Mouse (Mus musculus) heart, embryonic 10.5 days (tissue): ENCODE data around the gene Spns2. TPM values are rescaled to one million over a fixed set of nuclear protein-coding genes. Genes with fewer than 3 reads are reported as not detected.

Experiments
- DNase-seq: peaks from one replicate; pipeline ENCODE4 v3.0.0-alpha.2; 2017; ENCODE audit warnings: low spot score
- H3K27ac ChIP-seq: fragments of 300-500 bp; sonication (generic); 2 replicates; pipeline ENCODE4 v1.5.1; 2016; ENCODE audit warnings: mild to moderate bottlenecking
- H3K27me3 ChIP-seq: fragments of 300-500 bp; sonication (generic); 2 replicates; pipeline ENCODE4 v1.6.1; 2016; ENCODE audit warnings: mild to moderate bottlenecking; ENCODE audit not compliant: poor library complexity, insufficient read depth, severe bottlenecking
- H3K36me3 ChIP-seq: fragments of 300-500 bp; sonication (generic); 2 replicates; pipeline ENCODE4 v1.6.1; 2016; ENCODE audit warnings: mild to moderate bottlenecking, moderate library complexity
- H3K4me1 ChIP-seq: fragments of 300-500 bp; sonication (generic); 2 replicates; pipeline ENCODE4 v1.6.1; 2016; ENCODE audit warnings: mild to moderate bottlenecking
- H3K4me3 ChIP-seq: fragments of 300-500 bp; sonication (generic); 2 replicates; pipeline ENCODE4 v1.5.1; 2016; ENCODE audit warnings: mild to moderate bottlenecking, moderate library complexity
- H3K9me3 ChIP-seq: fragments of 300-500 bp; sonication (generic); 2 replicates; pipeline ENCODE4 v1.6.1; 2016; ENCODE audit warnings: mild to moderate bottlenecking, moderate library complexity
- WGBS: fragments of 180-500 bp; shearing (Covaris S2); methylation state at CpG from one replicate; pipeline ENCODE4 v1.1.7; 2016; 5-methylcytosine and 5-hydroxymethylcytosine counted together
- polyA plus RNA-seq: library from polyadenylated mRNA; unstranded; fragments of >200 nt; fragmentation: Nextera tagmentation; extraction: Ambion mirVana; gene quantifications from 2 replicates; pipeline ENCODE4 v1.2.1, GENCODE M21; 2016

The Spns2 gene
- polyA plus RNA-seq, 1 experiment from 2014 or later = 7.1 TPM

DNA sequence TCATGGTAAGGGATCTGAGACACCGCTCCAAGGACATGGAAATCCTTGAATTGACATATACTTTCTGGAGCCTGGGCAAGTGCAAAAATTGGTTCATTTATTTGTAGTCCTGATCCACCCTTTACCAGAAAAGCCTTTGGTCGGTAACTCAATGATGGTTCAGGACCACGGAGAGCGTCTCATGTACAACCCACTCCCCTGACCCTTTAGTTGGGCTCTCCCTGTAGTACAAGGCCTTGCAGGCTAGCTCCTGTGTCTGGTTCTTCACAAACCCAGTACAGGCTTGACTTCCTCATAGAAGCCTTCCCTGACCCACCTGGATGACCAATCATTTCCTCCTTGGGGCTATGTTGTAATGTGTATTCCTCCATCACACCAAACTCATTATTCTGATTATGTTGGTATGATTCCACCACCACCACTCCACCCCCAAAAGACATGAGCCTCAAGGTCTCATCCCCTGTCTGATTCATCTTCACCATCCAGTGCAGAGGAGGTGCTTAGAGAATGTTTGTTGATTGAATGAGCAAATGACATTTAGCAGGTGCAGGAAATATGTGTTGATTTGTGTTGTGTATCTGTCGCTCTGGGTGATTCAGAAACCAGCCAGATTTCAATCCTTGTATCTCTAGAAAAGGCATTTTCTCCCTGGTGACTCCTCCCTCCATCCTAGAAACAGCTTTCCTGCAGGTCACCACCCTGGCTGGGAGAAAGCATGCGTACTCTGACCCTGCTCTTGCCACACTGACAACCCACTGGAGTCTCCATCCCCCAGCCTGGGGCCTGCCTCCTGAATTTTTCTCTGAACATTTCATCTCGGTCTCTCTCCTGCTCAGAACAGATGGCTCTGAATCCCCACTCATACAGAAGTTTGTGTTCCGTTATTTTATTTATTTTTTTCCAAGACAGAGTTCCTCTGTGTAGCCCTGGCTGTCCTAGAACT is 4.6 kb upstream of the Spns2 start:
- H3K27me3 ChIP-seq = peaks cover 45% of the 10 kb centered on the region
- 49% methylated on average over 8 of the region's 8 CpGs for WGBS
- no peak for DNase-seq

DNA sequence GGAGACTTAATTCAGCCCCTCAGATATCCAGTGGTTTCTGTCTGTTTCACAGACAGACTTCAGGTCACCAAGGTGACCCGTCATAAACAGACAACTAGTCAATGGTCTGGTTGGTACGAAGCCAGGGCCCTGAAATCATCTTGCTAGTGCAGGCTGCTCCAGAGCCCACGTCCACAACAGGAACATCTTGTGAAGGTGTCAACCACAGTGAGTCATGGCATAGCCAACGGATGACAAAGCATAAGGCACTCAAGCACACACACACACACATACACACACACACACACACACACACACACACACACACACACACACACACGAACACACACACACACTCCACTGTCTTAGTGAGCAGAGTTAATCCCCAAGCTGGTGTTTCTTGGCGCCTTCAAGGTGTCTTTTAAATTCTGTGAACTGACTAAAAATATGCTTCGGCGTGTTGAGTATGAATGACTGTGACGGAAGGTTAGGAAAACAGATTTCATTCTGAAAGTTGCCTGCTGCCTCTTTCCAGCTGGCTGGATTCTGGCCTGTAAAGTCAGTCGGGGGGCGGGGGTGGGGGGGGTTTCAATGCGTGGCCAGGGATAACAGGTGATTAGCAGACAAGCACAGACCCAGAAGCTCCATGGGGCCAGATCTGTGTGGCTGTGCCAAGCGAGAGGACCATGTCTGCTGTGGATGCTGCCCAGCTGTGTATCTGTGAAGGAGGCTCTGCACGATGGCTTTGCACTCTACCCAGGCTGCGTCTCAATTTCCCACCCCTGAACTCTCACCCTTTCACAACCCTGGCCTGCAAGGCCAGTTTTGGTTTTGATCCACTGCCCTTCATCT is 1.6 kb upstream of the Spns2 start:
- Histone ChIP-seq H3K9me3 (no peaks in the 10 kb centered on the region), H3K4me1 (peaks cover 25% of the 10 kb centered on the region), H3K27me3 (peaks cover 61% of the 10 kb centered on the region), H3K36me3 (no peaks in the 10 kb centered on the region), H3K4me3 (no peak overlapping the region), H3K27ac (no peak overlapping the region)
- 67% methylated on average over 15 of the region's 15 CpGs for WGBS
- no peak for DNase-seq

More for the DNA sequence above, 4.6 kb upstream of the Spns2 start:
- H3K4me3 ChIP-seq = no peak overlapping the region
- H3K36me3 ChIP-seq = no peaks in the 10 kb centered on the region
- H3K4me1 ChIP-seq = peaks cover 8% of the 10 kb centered on the region
- H3K9me3 ChIP-seq = no peaks in the 10 kb centered on the region
- no peak overlapping the region for H3K27ac ChIP-seq

- peaks cover 69% of the 10 kb centered on the region for H3K27me3 ChIP-seq
- DNase-seq = no peak
- H3K36me3 ChIP-seq = no peaks in the 10 kb centered on the region
- 4% methylated on average over 42 of the region's 42 CpGs for WGBS
- peak overlapping the region; percentile 85 for H3K27ac ChIP-seq
- H3K9me3 ChIP-seq = no peaks in the 10 kb centered on the region
- peak overlapping the region; percentile 80 for H3K4me3 ChIP-seq
- peaks cover 40% of the 10 kb centered on the region for H3K4me1 ChIP-seq
These were observed 307 bp downstream of the Spns2 start for GRCm38 (mm10) chr11:72489397-72489796.

DNA sequence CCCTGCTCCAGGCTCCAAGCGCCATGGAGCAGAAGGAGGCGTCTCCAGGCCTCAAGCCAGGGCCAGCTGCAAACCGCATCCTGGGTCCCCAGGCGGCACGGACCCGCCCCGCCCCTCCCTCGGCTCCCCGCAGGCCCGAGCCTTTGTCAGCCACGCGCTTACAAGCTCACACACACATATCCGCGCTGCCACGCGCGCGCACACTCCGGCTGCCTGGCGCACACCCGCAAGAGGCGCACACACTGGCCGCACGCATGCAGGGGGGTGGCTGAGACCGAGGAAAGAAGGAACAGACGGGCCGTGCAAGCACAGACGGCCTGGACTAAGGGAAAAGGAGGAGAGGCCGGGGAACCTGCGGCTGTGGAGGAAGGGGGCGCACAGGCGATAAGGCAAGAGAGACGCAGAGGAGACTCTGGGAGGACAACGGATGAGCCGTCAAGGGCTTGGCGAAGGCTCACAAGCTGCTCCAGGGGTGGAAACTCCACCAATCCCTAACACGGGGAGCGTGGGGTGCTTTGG is 892 bp downstream of the Spns2 start:
- Histone ChIP-seq H3K36me3 (no peaks in the 10 kb centered on the region), H3K4me3 (peak overlapping the region; percentile 80), H3K27ac (peak overlapping the region; percentile 85), H3K9me3 (no peaks in the 10 kb centered on the region), H3K4me1 (peaks cover 41% of the 10 kb centered on the region), H3K27me3 (peaks cover 69% of the 10 kb centered on the region)
- peak; percentile 84 for DNase-seq
- WGBS = 1% methylated on average over 38 of the region's 38 CpGs

GRCm38 (mm10) chr11:72487739-72488138 is 2.0 kb downstream of the Spns2 start:
- Histone ChIP-seq H3K27me3 (peaks cover 69% of the 10 kb centered on the region), H3K4me3 (peak overlapping the region; percentile 80), H3K4me1 (peaks cover 45% of the 10 kb centered on the region), H3K9me3 (no peaks in the 10 kb centered on the region), H3K36me3 (no peaks in the 10 kb centered on the region), H3K27ac (peak overlapping the region; percentile 85)
- WGBS = 85% methylated on average over 2 of the region's 2 CpGs
- DNase-seq = no peak

DNA sequence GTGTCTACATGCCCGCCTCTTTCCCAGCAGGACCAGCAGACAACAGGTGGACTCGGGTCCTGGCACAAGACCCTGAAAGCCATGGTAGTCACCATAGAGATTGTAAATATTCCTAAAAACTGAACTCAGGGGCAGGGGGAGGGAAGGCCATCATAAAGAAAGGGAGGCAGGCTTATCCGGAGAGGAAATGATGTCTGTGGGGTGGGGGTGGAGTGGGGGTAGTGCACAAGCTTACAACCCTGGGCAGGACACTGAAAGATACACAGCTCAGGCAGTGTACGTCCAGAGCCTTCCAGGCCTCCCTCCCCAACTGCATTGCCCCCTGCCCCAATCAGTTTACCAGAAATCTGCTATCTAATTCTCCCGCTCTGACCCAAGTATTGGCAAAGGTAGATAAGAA is 2.5 kb downstream of the Spns2 start:
- peak overlapping the region; percentile 80 for H3K4me3 ChIP-seq
- no peak for DNase-seq
- H3K27ac ChIP-seq = peak overlapping the region; percentile 85
- H3K36me3 ChIP-seq = no peaks in the 10 kb centered on the region
- H3K9me3 ChIP-seq = no peaks in the 10 kb centered on the region
- peaks cover 51% of the 10 kb centered on the region for H3K4me1 ChIP-seq
- 49% methylated on average over 5 of the region's 5 CpGs for WGBS
- peaks cover 69% of the 10 kb centered on the region for H3K27me3 ChIP-seq

- H3K27ac ChIP-seq = peak overlapping the region; percentile 64; the same call in 1 of the 2 replicates
- WGBS = 71% methylated on average over 11 of the region's 11 CpGs
- H3K9me3 ChIP-seq = no peaks in the 10 kb centered on the region
- H3K4me3 ChIP-seq = no peak overlapping the region
- H3K36me3 ChIP-seq = no peaks in the 10 kb centered on the region
- peaks cover 58% of the 10 kb centered on the region for H3K27me3 ChIP-seq
- H3K4me1 ChIP-seq = peaks cover 62% of the 10 kb centered on the region
- no peak for DNase-seq
These were observed 3.7 kb downstream of the Spns2 start for GRCm38 (mm10) chr11:72485960-72486359.

- DNase-seq = no peak
- Histone ChIP-seq H3K27ac (peak overlapping the region; percentile 64), H3K36me3 (no peaks in the 10 kb centered on the region), H3K4me3 (no peak overlapping the region), H3K9me3 (no peaks in the 10 kb centered on the region), H3K27me3 (peaks cover 50% of the 10 kb centered on the region), H3K4me1 (peaks cover 67% of the 10 kb centered on the region)
- whole genome bisulfite sequencing = 73% methylated on average over 5 of the region's 5 CpGs
These were observed 4.5 kb downstream of the Spns2 start for GRCm38 (mm10) chr11:72485157-72485556.

DNA sequence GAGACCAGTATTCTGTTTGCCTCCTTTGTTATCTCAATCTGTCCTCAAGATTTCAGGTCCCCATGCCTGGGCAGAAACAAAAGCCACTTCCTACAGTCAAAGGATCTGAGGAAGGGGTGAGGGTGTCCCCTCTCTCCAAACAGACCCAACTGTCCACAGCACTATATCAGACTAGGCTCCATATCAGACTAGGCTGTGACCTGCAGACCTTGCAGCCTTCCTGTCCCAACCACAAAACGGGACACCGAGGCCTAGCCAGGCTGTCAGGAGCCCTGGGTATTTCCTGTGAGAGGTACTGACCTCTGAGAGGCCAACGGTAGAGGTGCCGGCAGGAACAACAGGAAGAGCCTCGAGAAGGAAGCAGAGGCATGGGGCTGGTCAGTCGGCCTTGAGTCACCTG is 5.2 kb downstream of the Spns2 start:
- WGBS = 46% methylated on average over 6 of the region's 6 CpGs
- DNase-seq = no peak
- H3K4me1 ChIP-seq = peaks cover 64% of the 10 kb centered on the region
- no peaks in the 10 kb centered on the region for H3K36me3 ChIP-seq
- peak overlapping the region; percentile 64; the same call in 1 of the 2 replicates for H3K27ac ChIP-seq
- no peak overlapping the region for H3K4me3 ChIP-seq
- H3K27me3 ChIP-seq = peaks cover 46% of the 10 kb centered on the region
- no peaks in the 10 kb centered on the region for H3K9me3 ChIP-seq

DNA sequence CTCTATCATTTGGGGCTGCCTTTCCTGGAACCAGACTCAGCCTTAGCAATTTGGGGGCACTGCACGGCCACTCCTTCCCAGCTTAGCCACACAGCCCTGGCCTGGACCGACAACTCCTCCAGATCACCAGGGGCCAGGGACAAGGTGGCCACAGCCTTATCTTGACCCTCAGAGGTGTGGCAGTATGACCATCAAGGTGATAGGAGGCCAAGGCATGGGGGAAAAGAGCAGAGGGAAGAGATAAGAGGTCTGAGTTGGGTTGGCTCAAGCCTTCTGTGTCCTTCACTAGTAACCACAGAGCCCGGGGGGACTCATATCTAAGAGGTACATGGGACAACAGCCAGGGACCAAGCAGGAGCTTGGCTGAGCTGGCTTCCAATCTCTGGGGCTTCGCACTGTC is 7.8 kb downstream of the Spns2 start:
- peaks cover 70% of the 10 kb centered on the region for H3K4me1 ChIP-seq
- WGBS = 45% methylated on average over 4 of the region's 4 CpGs
- no peaks in the 10 kb centered on the region for H3K36me3 ChIP-seq

DNA sequence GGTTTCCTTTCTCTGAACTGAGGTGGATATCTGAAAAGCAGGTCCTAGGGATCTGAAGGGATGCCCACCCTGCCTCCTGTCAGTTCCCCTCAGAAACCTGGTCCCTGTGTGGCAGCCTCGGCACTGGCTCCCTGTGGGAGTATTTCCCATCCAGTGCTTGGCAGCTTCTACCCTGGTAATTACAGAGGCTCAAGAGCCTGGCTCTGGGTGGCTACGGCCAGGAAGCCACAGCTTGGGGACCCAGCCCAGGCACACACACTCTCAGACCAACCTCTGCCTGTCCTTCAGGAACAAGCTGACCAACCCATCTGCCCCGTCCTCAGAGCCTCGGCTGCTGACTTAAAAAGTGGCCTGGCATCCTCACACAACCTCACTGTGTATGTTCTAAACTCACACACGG is 8.4 kb downstream of the Spns2 start:
- no peaks in the 10 kb centered on the region for H3K36me3 ChIP-seq
- DNase-seq = no peak
- peak overlapping the region; percentile 83 for H3K27ac ChIP-seq

More for the DNA sequence above, 7.8 kb downstream of the Spns2 start:
- peak overlapping the region; percentile 83 for H3K27ac ChIP-seq
- peak; percentile 96 for DNase-seq
- H3K4me3 ChIP-seq = no peak overlapping the region
- peaks cover 20% of the 10 kb centered on the region for H3K27me3 ChIP-seq
- H3K9me3 ChIP-seq = no peaks in the 10 kb centered on the region

DNA sequence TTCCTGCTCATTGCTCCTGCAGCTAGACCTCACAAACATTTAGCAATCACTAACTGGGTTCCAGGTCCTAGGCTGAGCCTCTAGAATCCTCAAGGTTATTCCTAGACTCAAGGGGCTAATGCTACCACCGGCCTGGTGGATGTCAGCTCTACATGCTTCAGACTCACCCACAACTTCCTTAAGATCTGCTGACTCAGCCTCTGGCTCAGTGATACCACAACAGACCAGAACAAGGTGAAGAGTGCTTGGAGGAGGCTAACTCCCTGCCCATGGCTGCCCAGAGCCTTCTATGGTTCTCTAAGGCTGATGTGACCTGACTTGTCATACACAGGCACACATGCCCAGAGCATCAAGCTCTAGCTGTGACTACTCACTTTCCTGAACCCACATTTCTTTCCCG is 10.2 kb downstream of the Spns2 start:
- peak overlapping the region; percentile 43; the same call in 1 of the 2 replicates for H3K27ac ChIP-seq
- H3K36me3 ChIP-seq = no peaks in the 10 kb centered on the region
- H3K27me3 ChIP-seq = no peaks in the 10 kb centered on the region
- WGBS = 67% methylated on average over 2 of the region's 2 CpGs
- H3K4me1 ChIP-seq = peaks cover 77% of the 10 kb centered on the region
- no peak overlapping the region for H3K4me3 ChIP-seq
- no peak for DNase-seq
- no peaks in the 10 kb centered on the region for H3K9me3 ChIP-seq

More for the DNA sequence above, 8.4 kb downstream of the Spns2 start:
- no peaks in the 10 kb centered on the region for H3K9me3 ChIP-seq
- 67% methylated on average over 5 of the region's 5 CpGs for WGBS
- H3K4me3 ChIP-seq = no peak overlapping the region
- peaks cover 13% of the 10 kb centered on the region for H3K27me3 ChIP-seq
- peaks cover 73% of the 10 kb centered on the region for H3K4me1 ChIP-seq
